Mouse (Mus musculus) effector memory CD4-positive, alpha-beta T cell, adult 7 months (primary cell): Measurements from ENCODE around the gene Ptges3l. TPM values are rescaled to one million over a fixed set of nuclear protein-coding genes. Genes with fewer than 3 reads are reported as not detected.

Experiments
- polyA plus RNA-seq: library from polyadenylated mRNA; unstranded; fragments of 100-300 nt; shearing (Covaris generic); gene quantifications from one replicate; pipeline ENCODE4 v1.2.1, GENCODE M21; 2017

Ptges3l gene
- 4.8 TPM for polyA plus RNA-seq

GRCm38 (mm10) chr11:101424925-101425813 is at the start of gene Ptges3l, which contains the start of gene Rundc1:
Gene Ptges3l (minus strand): TSS chr11:101425333.
Gene Rundc1 (plus strand): TSS chr11:101425085.

GRCm38 (mm10) chr11:101465869-101466551 is 40.9 kb upstream of the Ptges3l start, which contains the start of gene Vat1:
Gene Vat1 (minus strand): TSS chr11:101466230.

GRCm38 (mm10) chr11:101464211-101465100 is 39.3 kb upstream of the Ptges3l start, which contains the start of gene Rnd2:
Gene Rnd2 (plus strand): TSS chr11:101464999.

GRCm38 (mm10) chr11:101448274-101448746 is 23.2 kb upstream of the Ptges3l start, which contains the start of gene Ifi35:
Gene Ifi35 (plus strand): TSS chr11:101448407.

GRCm38 (mm10) chr11:101442127-101442693 is 17.1 kb upstream of the Ptges3l start, which contains the start of gene Rpl27:
Gene Rpl27 (plus strand): TSS chr11:101442298.

GRCm38 (mm10) chr11:101424105-101424851 is 855 bp downstream of the Ptges3l start, which contains the start of gene Gm27029:
Gene Gm27029 (minus strand): TSS chr11:101424796.

GRCm38 (mm10) chr11:101417101-101417855 is 7.9 kb downstream of the Ptges3l start, which contains the start of gene Aarsd1:
Gene Aarsd1 (minus strand): TSS chr11:101417615.

Other genes with a start within 250 kb of the Ptges3l start
- not detected for gene Ccr10, start 249.9 kb downstream of the Ptges3l start, polyA plus RNA-seq
- gene Ezh1, start 198.9 kb downstream of the Ptges3l start, polyA plus RNA-seq = 87.5 TPM
- gene Ramp2, start 179.3 kb downstream of the Ptges3l start, polyA plus RNA-seq = 2.8 TPM
- gene Vps25, start 171.6 kb downstream of the Ptges3l start, polyA plus RNA-seq = 87.7 TPM
- gene Wnk4, start 164.8 kb downstream of the Ptges3l start, polyA plus RNA-seq = 0.30 TPM
- gene Cntd1, start 146.3 kb downstream of the Ptges3l start, polyA plus RNA-seq = not detected
- gene Coa3, start 146.2 kb downstream of the Ptges3l start, polyA plus RNA-seq = 48.4 TPM
- gene Becn1, start 123.0 kb downstream of the Ptges3l start, polyA plus RNA-seq = 206 TPM
- 167 TPM for gene Psme3, start 109.1 kb downstream of the Ptges3l start, polyA plus RNA-seq
- 3.3 TPM for gene Aoc2, start 100.3 kb downstream of the Ptges3l start, polyA plus RNA-seq
- gene Aoc3, start 94.7 kb downstream of the Ptges3l start, polyA plus RNA-seq = not detected
- not detected for gene G6pc, start 57.8 kb downstream of the Ptges3l start, polyA plus RNA-seq
- 26.2 TPM for gene Aarsd1, start 7.7 kb downstream of the Ptges3l start, polyA plus RNA-seq
- gene Gm27029, start 537 bp downstream of the Ptges3l start, polyA plus RNA-seq = 3.5 TPM
- gene Rundc1, start 248 bp downstream of the Ptges3l start, polyA plus RNA-seq = 33.8 TPM
- gene Rpl27, start 17.0 kb upstream of the Ptges3l start, polyA plus RNA-seq = 323 TPM
- 127 TPM for gene Ifi35, start 23.1 kb upstream of the Ptges3l start, polyA plus RNA-seq
- 0.27 TPM for gene Rnd2, start 39.7 kb upstream of the Ptges3l start, polyA plus RNA-seq
- 0.62 TPM for gene Vat1, start 40.9 kb upstream of the Ptges3l start, polyA plus RNA-seq
- 2.2 TPM for gene Brca1, start 126.6 kb upstream of the Ptges3l start, polyA plus RNA-seq
- gene Nbr1, start 126.8 kb upstream of the Ptges3l start, polyA plus RNA-seq = 136 TPM
- gene Tmem106a, start 156.9 kb upstream of the Ptges3l start, polyA plus RNA-seq = 15.4 TPM
- gene Gm11634, start 173.9 kb upstream of the Ptges3l start, polyA plus RNA-seq = not detected
- 45.2 TPM for gene Rdm1, start 201.9 kb upstream of the Ptges3l start, polyA plus RNA-seq
- gene Arl4d, start 240.2 kb upstream of the Ptges3l start, polyA plus RNA-seq = 12.0 TPM